Mouse (Mus musculus): ENCODE data around the gene Kcnk15.

- TF ChIP-seq POLR2A (IDR thresholded peaks at IDR 0.05; ENCODE audit: extremely low read depth, insufficient read depth, low read length) (no peak), CTCF (IDR thresholded peaks at IDR 0.05; ENCODE audit: extremely low read depth, insufficient read depth, low read length) (no peak)
Measured at GRCm38 (mm10) chr2:163874877-163875276, 21.4 kb downstream of the Kcnk15 start.
